Mouse (Mus musculus): ENCODE measurements around the gene Alpl. TPM values are rescaled to one million over a fixed set of nuclear protein-coding genes. Genes with fewer than 3 reads are reported as not detected.
A peak's percentile ranks its signal among the peaks of the same experiment; 100 is the strongest.

The Alpl gene
- total and polyA plus RNA-seq, 2 experiments from 2014 or later = 15.3 to 17.5 TPM

DNA sequence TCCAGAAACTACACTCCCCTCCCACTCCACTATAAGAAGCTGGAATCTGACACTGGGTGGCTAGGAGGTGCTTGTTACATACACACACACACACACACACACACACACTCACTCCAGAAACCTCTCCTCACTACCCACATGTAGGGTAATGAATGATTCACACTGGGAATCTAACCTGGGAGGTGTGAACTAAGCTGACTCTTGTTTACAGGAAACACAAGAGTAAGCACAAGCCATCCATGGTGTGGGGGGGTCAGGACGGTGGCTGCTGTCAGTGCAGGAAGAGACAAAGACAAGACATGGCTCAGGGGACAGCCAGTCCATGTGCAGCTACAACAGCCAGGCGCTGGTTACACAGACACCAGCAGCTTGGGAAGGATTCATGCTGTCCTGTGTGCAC lies 41.7 kb downstream of the Alpl start:
- Histone ChIP-seq H3K4me3 (ENCODE audit: low read length) (no peak overlapping the region), H3K27me3 (ENCODE audit: insufficient read depth, low read length) (no peaks in the 10 kb centered on the region), H3K9me3 (ENCODE audit: low read length) (no peaks in the 10 kb centered on the region), H3K9ac (replicated peaks; ENCODE audit: low read length) (no peak overlapping the region), H3K4me2 (ENCODE audit: low read depth, low read length) (no peak overlapping the region), H3K4me1 (ENCODE audit: insufficient read depth, low read length) (0 out of 2 replicates have a peak, but pooled peaks cover 11% of the 10 kb centered on the region), H3K27ac (no peak overlapping the region), H3K36me3 (ENCODE audit: insufficient read depth, low read length) (no peaks in the 10 kb centered on the region)
- ATAC-seq (no peak), DNase-seq (ENCODE audit: low spot score) (no peak)
- no peak for TF ChIP-seq CTCF (IDR thresholded peaks at IDR 0.05; ENCODE audit: low read depth)
- 74% methylated on average over 2 of the region's 2 CpGs for WGBS

- TF ChIP-seq CTCF (IDR thresholded peaks at IDR 0.05; ENCODE audit: low read depth) = no peak
- Histone ChIP-seq H3K36me3 (ENCODE audit: insufficient read depth, low read length) (no peaks in the 10 kb centered on the region), H3K9me3 (ENCODE audit: low read length) (no peaks in the 10 kb centered on the region), H3K4me2 (ENCODE audit: low read depth, low read length) (no peak overlapping the region), H3K27ac (no peak overlapping the region), H3K9ac (replicated peaks; ENCODE audit: low read length) (no peak overlapping the region), H3K4me1 (ENCODE audit: insufficient read depth, low read length) (0 out of 2 replicates have a peak, but pooled peaks cover 14% of the 10 kb centered on the region), H3K4me3 (ENCODE audit: low read length) (no peak overlapping the region), H3K27me3 (ENCODE audit: insufficient read depth, low read length) (no peaks in the 10 kb centered on the region)
- 69% methylated on average over 6 of the region's 7 CpGs for WGBS
- no peak for ATAC-seq
- DNase-seq (ENCODE audit: low spot score) = no peak
Measured at GRCm38 (mm10) chr4:137753199-137753598, 43.0 kb downstream of the Alpl start.

DNA sequence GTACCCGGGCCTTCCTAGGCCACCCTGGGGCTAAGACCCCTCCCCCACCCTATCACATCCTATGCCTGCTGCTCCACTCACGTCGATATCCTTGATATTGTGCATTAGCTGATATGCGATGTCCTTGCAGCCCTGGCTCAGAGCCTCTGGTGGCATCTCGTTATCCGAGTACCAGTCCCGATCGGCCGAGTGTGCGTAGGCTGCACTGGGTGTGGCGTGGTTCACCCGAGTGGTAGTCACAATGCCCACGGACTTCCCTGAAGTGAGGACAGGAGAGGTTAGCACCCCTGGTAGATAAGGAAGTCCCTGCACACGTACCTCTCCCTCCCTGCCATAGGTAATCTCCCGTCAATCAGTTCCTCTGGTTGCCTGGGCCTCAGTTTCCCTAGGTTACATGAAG lies 43.7 kb downstream of the Alpl start:
- Histone ChIP-seq H3K9me3 (ENCODE audit: low read length) (no peaks in the 10 kb centered on the region), H3K4me3 (ENCODE audit: low read length) (no peak overlapping the region), H3K9ac (replicated peaks; ENCODE audit: low read length) (no peak overlapping the region), H3K36me3 (ENCODE audit: insufficient read depth, low read length) (no peaks in the 10 kb centered on the region), H3K27ac (no peak overlapping the region), H3K4me1 (ENCODE audit: insufficient read depth, low read length) (0 out of 2 replicates have a peak, but pooled peaks cover 14% of the 10 kb centered on the region), H3K27me3 (ENCODE audit: insufficient read depth, low read length) (no peaks in the 10 kb centered on the region), H3K4me2 (ENCODE audit: low read depth, low read length) (no peak overlapping the region)
- DNase-seq (ENCODE audit: low spot score) = no peak
- no peak for TF ChIP-seq CTCF (IDR thresholded peaks at IDR 0.05; ENCODE audit: low read depth)
- ATAC-seq = no peak
- WGBS = 81% methylated on average over 15 of the region's 15 CpGs

DNA sequence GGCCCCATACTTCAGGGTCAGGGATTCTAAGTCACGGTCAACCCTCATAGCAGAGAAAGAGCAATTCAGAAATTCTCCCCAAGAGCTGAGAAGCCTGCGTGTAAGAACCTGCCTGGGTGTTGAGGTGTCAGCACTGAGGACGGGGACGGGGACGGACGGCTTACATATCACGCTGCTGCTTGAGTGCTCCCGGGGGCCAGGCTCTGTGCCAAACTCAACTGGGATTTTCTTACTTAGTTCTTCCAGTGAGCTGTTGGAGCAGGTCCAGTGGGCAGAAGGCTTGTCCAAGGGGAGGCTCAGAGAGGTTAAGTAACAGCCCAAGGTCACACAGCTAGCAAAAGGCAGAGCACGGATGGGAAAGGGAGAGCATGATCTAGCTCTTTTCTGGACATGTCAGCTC lies 44.5 kb downstream of the Alpl start:
- WGBS = 43% methylated on average over 9 of the region's 9 CpGs

DNA sequence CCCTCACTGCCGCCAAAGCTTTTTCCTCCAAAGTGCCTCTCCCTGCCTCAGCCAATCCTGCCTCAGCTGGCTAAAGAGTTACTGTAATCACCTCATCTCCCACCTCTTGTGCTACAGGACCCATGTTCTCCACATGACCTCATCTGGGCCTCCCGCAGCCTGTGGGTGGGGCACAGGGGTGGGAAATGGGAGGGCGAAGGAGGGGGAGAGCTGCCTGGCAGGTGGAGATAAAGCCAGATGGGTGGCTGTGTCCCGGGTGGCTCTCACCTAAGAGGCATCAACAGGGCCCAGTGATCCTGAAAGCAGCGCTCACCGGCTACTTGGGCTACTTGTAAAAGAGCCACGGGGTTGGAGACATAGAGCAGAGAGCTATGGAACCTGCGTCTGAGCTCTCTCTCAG lies 44.9 kb downstream of the Alpl start:
- H3K9me3 ChIP-seq (ENCODE audit: low read length) = no peaks in the 10 kb centered on the region
- no peaks in the 10 kb centered on the region for H3K27me3 ChIP-seq (ENCODE audit: insufficient read depth, low read length)
- no peak overlapping the region for H3K9ac ChIP-seq (replicated peaks; ENCODE audit: low read length)
- ATAC-seq (no peak), DNase-seq (ENCODE audit: low spot score) (no peak)
- TF ChIP-seq CTCF (IDR thresholded peaks at IDR 0.05; ENCODE audit: low read depth) = no peak
- no peak overlapping the region for H3K4me3 ChIP-seq (ENCODE audit: low read length)
- WGBS = 67% methylated on average over 8 of the region's 8 CpGs
- H3K27ac ChIP-seq = no peak overlapping the region
- H3K4me1 ChIP-seq (ENCODE audit: insufficient read depth, low read length) = 0 out of 2 replicates have a peak, but pooled peaks cover 14% of the 10 kb centered on the region
- H3K4me2 ChIP-seq (ENCODE audit: low read depth, low read length) = no peak overlapping the region
- H3K36me3 ChIP-seq (ENCODE audit: insufficient read depth, low read length) = no peaks in the 10 kb centered on the region

More for the DNA sequence above, 44.5 kb downstream of the Alpl start:
- Histone ChIP-seq H3K36me3 (ENCODE audit: insufficient read depth, low read length) (no peaks in the 10 kb centered on the region), H3K4me1 (ENCODE audit: insufficient read depth, low read length) (0 out of 2 replicates have a peak, but pooled peaks cover 14% of the 10 kb centered on the region), H3K27me3 (ENCODE audit: insufficient read depth, low read length) (no peaks in the 10 kb centered on the region), H3K27ac (no peak overlapping the region), H3K4me3 (ENCODE audit: low read length) (no peak overlapping the region), H3K9ac (replicated peaks; ENCODE audit: low read length) (no peak overlapping the region), H3K4me2 (ENCODE audit: low read depth, low read length) (no peak overlapping the region), H3K9me3 (ENCODE audit: low read length) (no peaks in the 10 kb centered on the region)
- ATAC-seq = peak; percentile 11; the same call in 1 of the 2 replicates
- no peak for TF ChIP-seq CTCF (IDR thresholded peaks at IDR 0.05; ENCODE audit: low read depth)
- no peak for DNase-seq (ENCODE audit: low spot score)

- Histone ChIP-seq H3K9me3 (ENCODE audit: low read length) (no peaks in the 10 kb centered on the region), H3K4me3 (ENCODE audit: low read length) (no peak overlapping the region), H3K27me3 (ENCODE audit: insufficient read depth, low read length) (no peaks in the 10 kb centered on the region), H3K36me3 (ENCODE audit: insufficient read depth, low read length) (no peaks in the 10 kb centered on the region), H3K4me1 (ENCODE audit: insufficient read depth, low read length) (0 out of 2 replicates have a peak, but pooled peaks cover 14% of the 10 kb centered on the region), H3K27ac (no peak overlapping the region), H3K9ac (replicated peaks; ENCODE audit: low read length) (no peak overlapping the region), H3K4me2 (ENCODE audit: low read depth, low read length) (no peak overlapping the region)
- TF ChIP-seq CTCF (IDR thresholded peaks at IDR 0.05; ENCODE audit: low read depth) = no peak
- DNase-seq (ENCODE audit: low spot score) = peak; percentile 2
- no peak for ATAC-seq
- WGBS = 62% methylated on average over 9 of the region's 9 CpGs
Measured at GRCm38 (mm10) chr4:137750121-137750520, 46.1 kb downstream of the Alpl start.

DNA sequence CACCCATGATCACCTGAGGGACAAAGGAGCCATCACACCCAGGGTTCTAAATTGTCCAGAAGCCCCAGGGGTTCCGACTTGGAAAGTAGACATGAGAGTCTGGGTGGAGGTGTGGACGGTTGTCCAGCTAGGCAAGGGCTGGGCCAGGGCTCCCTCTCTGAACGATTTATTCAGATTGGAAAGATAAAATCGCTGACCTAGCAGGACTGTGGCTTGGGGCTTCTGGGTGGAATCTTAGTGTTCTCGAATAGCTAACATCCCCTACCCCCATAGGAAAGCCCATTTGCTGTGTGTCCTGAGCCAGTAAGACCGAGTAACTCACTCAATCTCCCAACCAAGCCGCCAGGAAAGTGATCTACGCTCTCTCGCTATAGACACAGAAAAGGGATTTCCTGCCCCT lies 46.5 kb downstream of the Alpl start:
- no peak for DNase-seq (ENCODE audit: low spot score)
- no peak overlapping the region for H3K27ac ChIP-seq
- H3K4me2 ChIP-seq (ENCODE audit: low read depth, low read length) = no peak overlapping the region
- 0 out of 2 replicates have a peak, but pooled peaks cover 14% of the 10 kb centered on the region for H3K4me1 ChIP-seq (ENCODE audit: insufficient read depth, low read length)
- H3K9ac ChIP-seq (replicated peaks; ENCODE audit: low read length) = no peak overlapping the region
- WGBS = 68% methylated on average over 9 of the region's 9 CpGs
- H3K4me3 ChIP-seq (ENCODE audit: low read length) = no peak overlapping the region
- no peaks in the 10 kb centered on the region for H3K9me3 ChIP-seq (ENCODE audit: low read length)
- no peaks in the 10 kb centered on the region for H3K27me3 ChIP-seq (ENCODE audit: insufficient read depth, low read length)
- ATAC-seq = no peak
- TF ChIP-seq CTCF (IDR thresholded peaks at IDR 0.05; ENCODE audit: low read depth) = no peak
- H3K36me3 ChIP-seq (ENCODE audit: insufficient read depth, low read length) = no peaks in the 10 kb centered on the region

Data from hindbrain, postnatal 0 days (tissue).